Mouse (Mus musculus) liver, embryonic 14.5 days (tissue): Measurements from ENCODE around the gene Zscan21.

Experiments used
- CTCF ChIP-seq: IDR thresholded peaks from 2 replicates; pipeline ENCODE4 v1.5.1; 2016; ENCODE audit warnings: antibody characterized with exemption, low read depth, control low read depth
- EP300 ChIP-seq: IDR thresholded peaks from 2 replicates; pipeline ENCODE4 v1.6.1; 2016; ENCODE audit warnings: antibody characterized with exemption, low read depth

DNA sequence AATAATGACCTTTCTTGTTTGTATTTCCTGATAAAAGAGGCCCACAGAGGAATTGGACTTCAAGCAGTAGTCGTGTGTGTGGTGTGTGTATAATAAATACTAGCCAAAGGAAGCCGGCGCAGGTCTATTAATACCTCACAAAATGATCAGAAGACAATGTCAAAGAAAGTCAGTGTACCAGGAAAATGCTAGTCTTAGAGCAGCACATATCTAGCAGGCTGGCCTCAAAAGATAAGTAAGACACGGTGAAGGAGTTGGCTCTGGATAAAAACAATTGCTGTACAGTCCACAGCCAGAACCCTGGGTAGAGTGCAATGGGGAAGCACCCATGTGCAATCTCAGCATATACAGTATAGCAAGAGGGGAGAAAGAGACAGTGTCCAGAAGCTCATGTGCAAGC lies 20.6 kb downstream of the Zscan21 start:
- TF ChIP-seq CTCF, result no peak
- TF ChIP-seq EP300, result peak; percentile 36; the same call in 1 of the 2 replicates
